Mouse (Mus musculus): Measurements from ENCODE around the gene Apol6. TPM values are rescaled to one million over a fixed set of nuclear protein-coding genes. Genes with fewer than 3 reads are reported as not detected.

Gene Apol6
- polyA plus RNA-seq, 1 experiment from 2014 or later = not detected

- Histone ChIP-seq H3K27ac (no peak overlapping the region), H3K79me2 (ENCODE audit: inconsistent target) (no peaks in the 10 kb centered on the region), H3K36me3 (ENCODE audit: inconsistent target) (no peaks in the 10 kb centered on the region), H3K4me3 (ENCODE audit: inconsistent target) (no peak overlapping the region)
- WGBS (ENCODE audit: missing documents) = 86% methylated on average over 6 of the region's 6 CpGs
Observed at GRCm38 (mm10) chr15:77097358-77097757, 52.8 kb downstream of the Apol6 start.

- Histone ChIP-seq H3K27ac (no peak overlapping the region), H3K79me2 (ENCODE audit: inconsistent target) (no peaks in the 10 kb centered on the region), H3K36me3 (ENCODE audit: inconsistent target) (no peaks in the 10 kb centered on the region), H3K4me3 (ENCODE audit: inconsistent target) (no peak overlapping the region)
- 74% methylated on average over 3 of the region's 3 CpGs for WGBS (ENCODE audit: missing documents)
Observed at GRCm38 (mm10) chr15:77099756-77100155, 55.2 kb downstream of the Apol6 start.

GRCm38 (mm10) chr15:77102685-77103084, 58.2 kb downstream of the Apol6 start:
- Histone ChIP-seq H3K27ac (no peak overlapping the region), H3K4me3 (ENCODE audit: inconsistent target) (no peak overlapping the region), H3K36me3 (ENCODE audit: inconsistent target) (no peaks in the 10 kb centered on the region), H3K79me2 (ENCODE audit: inconsistent target) (no peaks in the 10 kb centered on the region)
- WGBS (ENCODE audit: missing documents) = 98% methylated on average over 5 of the region's 5 CpGs

- H3K27ac ChIP-seq = no peak overlapping the region
- 89% methylated on average over 10 of the region's 10 CpGs for WGBS (ENCODE audit: missing documents)
- no peak overlapping the region for H3K4me3 ChIP-seq (ENCODE audit: inconsistent target)
- no peaks in the 10 kb centered on the region for H3K79me2 ChIP-seq (ENCODE audit: inconsistent target)
- no peaks in the 10 kb centered on the region for H3K36me3 ChIP-seq (ENCODE audit: inconsistent target)
Observed at GRCm38 (mm10) chr15:77104349-77105158, 60.0 kb downstream of the Apol6 start.

- H3K4me3 ChIP-seq (ENCODE audit: inconsistent target) = no peak overlapping the region
- H3K36me3 ChIP-seq (ENCODE audit: inconsistent target) = no peaks in the 10 kb centered on the region
- WGBS (ENCODE audit: missing documents) = 88% methylated on average over 10 of the region's 10 CpGs
- H3K27ac ChIP-seq = no peak overlapping the region
- no peaks in the 10 kb centered on the region for H3K79me2 ChIP-seq (ENCODE audit: inconsistent target)
Observed at GRCm38 (mm10) chr15:77105273-77105672, 60.7 kb downstream of the Apol6 start.

Other genes with a start within 250 kb of the Apol6 start
- gene Zfp251, start 173.3 kb upstream of the Apol6 start, polyA plus RNA-seq (2018) = 5.6 to 6.1 TPM (median 6.0 TPM) in 3 replicates
- gene Zfp7, start 165.5 kb upstream of the Apol6 start, polyA plus RNA-seq (2018) = 1.4 to 2.2 TPM (median 1.8 TPM) in 3 replicates
- gene Gm49527, start 165.4 kb upstream of the Apol6 start, polyA plus RNA-seq (2018) = not detected in 3 replicates
- gene Zfp647, start 119.3 kb upstream of the Apol6 start, polyA plus RNA-seq (2018) = 0.77 to 0.95 TPM (median 0.89 TPM) in 3 replicates
- gene 1110038F14Rik, start 96.2 kb upstream of the Apol6 start, polyA plus RNA-seq (2018) = 16.7 to 25.4 TPM (median 23.0 TPM) in 3 replicates
- not detected in 3 replicates for gene Mb, start 5.9 kb downstream of the Apol6 start, polyA plus RNA-seq (2018)